Mouse (Mus musculus) mature B cell (primary cell): Measurements from ENCODE around the gene Fanci.

ENCODE experiments used
- in situ Hi-C: fragments of 300-500 bp; cut with MboI; formaldehyde crosslinking; loops from 2 replicates; pipeline ENCODE4 v1.14.3; 2019

The Fanci gene

DNA sequence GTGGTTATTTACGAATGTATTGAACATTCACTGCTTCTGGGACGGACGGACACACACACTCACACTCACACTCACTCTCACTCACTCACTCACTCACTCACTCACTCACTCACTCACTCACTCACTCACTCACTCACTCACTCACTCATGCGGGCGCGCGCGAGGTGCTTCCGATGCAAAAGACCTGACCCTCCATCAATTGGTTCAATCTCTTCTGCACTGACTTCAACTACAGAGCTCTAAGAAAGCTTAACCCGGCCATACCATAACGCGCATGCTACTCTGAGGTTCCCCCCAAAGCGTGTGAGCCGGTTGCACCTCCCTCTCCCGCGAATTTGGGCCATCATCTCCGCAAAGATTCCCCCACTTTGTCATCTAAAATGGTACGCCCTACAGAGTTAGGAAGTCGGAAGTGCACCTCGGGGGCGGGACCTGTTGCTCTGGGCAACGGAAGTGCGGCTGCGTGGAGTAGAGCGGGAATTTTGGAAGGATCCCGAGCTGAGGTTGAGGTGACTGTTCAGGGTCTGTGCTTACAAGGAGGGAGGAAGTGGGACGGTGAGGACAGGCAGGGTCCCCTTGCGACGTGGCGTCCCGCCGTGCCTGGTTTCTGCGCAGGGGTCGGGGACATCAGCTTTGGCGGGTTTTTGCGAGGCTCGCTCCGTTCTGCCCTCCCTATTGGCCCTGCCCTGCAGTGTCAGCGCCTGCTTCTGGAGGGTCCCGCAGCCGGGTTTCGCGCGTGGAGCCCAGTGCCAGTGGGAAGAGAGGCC is at the start of gene Fanci:
Gene Fanci (plus strand): TSS at position 47 of the 767 bp plus-strand sequence.
- in situ Hi-C loops: no loop called here

GRCm38 (mm10) chr7:79345902-79346301 is 45.8 kb upstream of the Fanci start:
- in situ Hi-C loops: no loop called here

DNA sequence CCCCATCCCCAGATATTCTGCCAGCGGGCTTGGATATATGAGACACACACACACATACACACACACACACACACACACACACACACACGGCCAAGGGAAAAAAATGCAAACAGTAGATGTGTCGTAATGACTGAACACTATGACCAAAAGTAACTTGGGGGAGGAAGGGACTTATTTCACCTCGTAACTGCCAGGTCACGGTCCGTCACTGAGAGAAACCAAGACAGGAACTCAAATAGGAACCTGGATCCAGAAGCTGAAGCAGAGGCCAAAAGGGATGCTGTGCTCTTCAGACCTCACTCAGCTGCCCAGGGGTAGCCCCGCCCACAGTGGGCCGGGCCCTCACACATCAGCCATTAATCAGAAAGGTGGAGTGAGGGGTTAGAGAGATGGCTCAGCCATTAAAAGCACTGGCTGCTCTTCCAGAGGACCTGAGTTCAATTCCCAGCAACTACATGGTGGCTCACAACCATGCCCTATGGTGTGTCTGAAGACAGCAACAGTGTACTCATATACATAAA is 45.1 kb upstream of the Fanci start:
- in situ Hi-C loops: no loop called here

- in situ Hi-C loops: no loop called here
These were observed 44.5 kb upstream of the Fanci start for GRCm38 (mm10) chr7:79347108-79347813.

GRCm38 (mm10) chr7:79348816-79349215 is 42.9 kb upstream of the Fanci start:
- in situ Hi-C loops: no loop called here

- in situ Hi-C loops: no loop called here
These were observed 41.9 kb upstream of the Fanci start for GRCm38 (mm10) chr7:79349738-79350386.

- in situ Hi-C loops: no loop called here
These were observed 33.2 kb upstream of the Fanci start for GRCm38 (mm10) chr7:79358350-79359182.

DNA sequence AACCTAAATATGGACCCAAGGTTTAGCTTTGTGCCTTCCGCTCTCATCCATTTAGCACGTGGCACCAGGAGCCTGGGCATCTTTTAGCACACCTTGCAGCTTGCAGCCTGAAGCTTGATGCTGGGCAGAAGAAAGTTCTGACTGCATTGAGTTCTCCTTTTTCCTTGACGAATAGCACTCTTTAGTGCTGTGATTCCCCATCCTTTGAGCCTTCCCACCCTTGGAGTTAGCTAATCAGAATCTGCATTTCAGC is 32.6 kb upstream of the Fanci start:
- in situ Hi-C loops: no loop called here

DNA sequence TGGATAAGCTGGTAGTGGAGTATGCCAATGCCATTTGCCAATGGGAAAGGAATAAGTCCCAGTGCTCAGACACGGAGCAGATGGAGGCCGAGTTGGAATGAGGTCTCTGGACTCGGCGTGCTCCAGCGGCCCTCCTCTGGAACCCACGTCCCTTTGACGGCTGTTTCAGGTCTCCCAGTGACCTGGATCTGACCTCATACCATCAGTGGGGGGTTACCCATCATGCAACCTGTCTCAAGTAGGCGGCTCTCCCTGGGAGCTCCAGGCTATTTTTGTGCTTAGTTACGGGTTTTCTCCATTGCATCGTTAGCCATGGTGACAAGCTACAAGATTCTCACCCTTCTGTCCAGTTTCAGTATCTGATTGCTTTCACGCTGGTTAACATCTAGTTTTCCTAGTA is 31.7 kb upstream of the Fanci start:
- in situ Hi-C loops: no loop called here

- in situ Hi-C loops: no loop called here
These were observed 29.5 kb upstream of the Fanci start for GRCm38 (mm10) chr7:79362208-79362607.

GRCm38 (mm10) chr7:79362830-79363229 is 28.9 kb upstream of the Fanci start:
- in situ Hi-C loops: no loop called here

GRCm38 (mm10) chr7:79363370-79364043 is 28.2 kb upstream of the Fanci start:
- in situ Hi-C loops: no loop called here

- in situ Hi-C loops: no loop called here
These were observed 23.1 kb upstream of the Fanci start for GRCm38 (mm10) chr7:79368664-79369063.

DNA sequence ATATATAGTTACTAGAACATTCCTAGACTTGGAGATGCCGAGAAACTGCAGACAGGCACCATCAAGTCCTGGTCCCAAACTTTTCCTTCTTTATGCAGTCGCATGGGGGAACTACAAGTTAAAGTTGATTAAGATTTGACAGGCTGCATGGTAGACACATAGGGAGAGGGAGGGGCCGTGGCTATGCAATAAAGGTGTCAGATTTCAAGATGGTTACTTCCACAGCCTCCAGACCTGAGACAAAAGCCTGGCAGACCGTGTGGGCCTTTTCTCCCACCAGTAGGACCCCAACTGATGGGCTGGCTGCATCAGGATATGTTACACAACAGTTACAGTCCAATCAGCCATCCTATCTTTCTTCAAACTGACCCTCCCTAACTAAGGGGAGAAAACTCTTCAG is 22.3 kb upstream of the Fanci start:
- in situ Hi-C loops: no loop called here

GRCm38 (mm10) chr7:79371321-79371879 is 20.3 kb upstream of the Fanci start:
- in situ Hi-C loops: no loop called here

DNA sequence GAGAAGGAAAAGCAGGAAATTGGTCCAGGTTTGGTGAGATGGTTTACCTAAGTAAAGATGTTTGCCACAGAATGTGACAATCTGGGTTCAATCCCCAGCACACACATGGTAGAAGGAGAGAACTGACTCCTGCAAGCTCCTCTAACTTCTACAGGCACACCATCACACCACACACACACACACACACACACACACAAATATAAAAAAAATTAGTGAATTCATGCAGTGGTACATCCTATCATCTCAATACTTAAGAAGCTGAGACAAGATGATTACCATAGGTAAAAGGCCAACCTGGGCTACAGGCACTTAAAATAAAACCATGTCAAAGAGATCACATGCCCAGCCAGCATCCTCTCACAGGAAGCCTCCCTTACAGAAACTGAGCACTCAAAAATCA is 17.7 kb upstream of the Fanci start:
- in situ Hi-C loops: no loop called here

DNA sequence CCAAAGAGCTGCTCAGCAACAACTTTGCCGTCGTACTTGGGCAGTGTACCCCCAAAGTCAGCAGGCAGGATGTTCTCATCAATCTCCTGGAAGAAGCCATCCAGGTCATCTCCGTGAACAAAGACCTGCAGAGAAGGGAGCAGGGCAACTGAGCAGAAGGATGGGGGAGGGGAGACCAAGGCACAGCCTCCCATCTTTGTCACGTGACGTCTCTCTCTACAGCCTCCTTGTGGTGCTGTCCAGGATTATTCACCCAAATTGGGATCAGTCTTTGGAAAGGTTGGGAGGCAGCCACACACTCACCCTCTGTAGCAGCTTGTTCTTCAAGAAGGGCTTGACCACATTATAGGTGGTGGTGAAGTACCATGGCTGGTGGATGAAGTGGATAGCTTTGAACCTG is 16.1 kb upstream of the Fanci start:
- in situ Hi-C loops: no loop called here

DNA sequence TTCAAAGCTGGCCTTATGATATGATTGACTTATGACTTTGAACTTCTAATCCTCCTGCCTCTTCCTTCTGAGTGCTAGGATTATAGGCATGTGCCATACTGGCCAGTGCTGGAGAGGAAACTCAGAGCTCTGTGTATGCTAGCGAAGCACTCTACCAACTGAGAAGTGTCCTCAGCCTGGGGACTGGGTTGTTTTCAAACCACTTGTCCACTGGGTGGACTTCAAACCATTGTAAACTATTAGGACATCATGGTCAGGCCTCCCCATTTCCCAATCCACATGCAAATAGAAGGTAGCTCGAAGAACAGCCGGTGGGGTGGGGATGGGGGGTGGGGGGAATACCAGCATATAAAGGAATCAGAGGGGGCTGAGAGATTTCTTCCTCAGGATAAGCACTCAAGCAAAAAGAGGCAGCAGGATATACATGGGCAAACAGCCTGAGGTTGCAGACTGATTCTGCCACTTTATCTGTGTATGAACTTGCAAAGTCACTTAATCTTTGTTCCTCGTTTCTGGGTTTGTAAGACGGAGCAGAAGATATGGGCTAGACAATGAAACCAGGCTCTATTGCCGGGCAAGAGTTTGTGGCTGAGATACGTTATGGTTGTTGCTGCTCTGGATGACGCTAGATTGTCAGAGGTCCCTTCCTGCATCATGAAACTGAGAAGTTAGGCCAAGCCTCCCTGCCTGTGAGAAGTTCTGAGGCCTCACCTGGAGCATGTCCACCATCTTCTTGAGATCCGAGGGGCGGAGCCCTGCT is 15.0 kb upstream of the Fanci start:
- in situ Hi-C loops: no loop called here

DNA sequence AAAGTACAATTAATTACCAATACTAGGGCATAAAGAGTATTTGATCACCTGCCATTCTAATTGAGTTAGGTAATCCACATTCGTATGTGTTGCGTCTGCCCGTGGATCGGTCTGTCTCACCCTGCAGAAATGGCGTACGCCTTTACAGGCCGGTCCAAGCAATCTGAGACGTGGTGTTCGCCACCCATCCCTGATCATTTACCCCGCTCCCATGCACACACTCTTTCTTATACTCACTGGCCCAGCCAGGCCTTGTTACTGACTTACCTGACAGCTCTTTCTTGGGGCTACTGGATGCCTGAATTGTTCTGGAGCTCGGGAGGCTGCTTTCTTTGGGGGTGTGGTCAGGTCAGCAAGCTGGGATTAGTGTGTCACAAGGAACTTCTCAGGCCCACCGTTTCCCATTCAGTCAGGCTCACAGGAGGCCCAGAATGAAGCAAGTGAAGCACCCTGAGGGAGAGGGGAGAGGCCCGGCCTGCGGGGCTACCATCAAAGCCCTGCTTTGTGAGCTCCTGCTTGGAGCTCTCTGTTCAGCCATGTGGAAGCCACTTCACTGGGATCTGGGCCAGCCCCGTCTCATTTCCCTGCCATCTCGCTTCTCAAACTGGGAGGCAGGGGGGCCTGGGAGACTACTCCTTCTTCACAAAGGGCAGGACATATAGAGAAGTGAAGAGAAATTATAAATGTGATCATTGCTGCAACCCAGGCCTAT is 5.2 kb upstream of the Fanci start, which contains the start of gene Rlbp1:
Gene Rlbp1 (minus strand): TSS at position 627 of the 712 bp plus-strand sequence.
- in situ Hi-C loops: no loop called here

DNA sequence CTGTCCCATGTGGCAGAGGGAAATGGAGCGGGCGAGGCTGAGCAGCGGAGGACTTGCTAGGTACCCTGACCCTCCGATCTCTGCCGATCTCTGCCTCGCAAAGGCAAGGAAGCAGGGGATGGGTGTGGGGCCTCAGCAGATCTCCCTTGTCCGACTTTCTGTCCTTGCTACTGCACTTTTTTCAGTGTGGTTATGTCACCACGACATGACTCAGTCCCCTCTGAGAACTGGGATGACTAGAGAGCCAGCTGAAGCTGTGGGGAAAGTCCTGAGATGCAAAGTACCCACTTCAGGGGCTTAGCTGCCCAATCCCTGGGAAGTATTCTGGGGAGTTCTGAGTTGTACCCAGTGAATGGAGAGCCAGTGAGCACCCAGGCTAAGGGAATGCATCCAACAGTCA is 4.6 kb upstream of the Fanci start:
- in situ Hi-C loops: no loop called here
